16 mouse cellular contexts compared by ENCODE assay signal in genomic region chr19:23520629-23521028, GRCm38 (mm10).
DNase-seq lines count a peak whose midpoint lies in the region; ATAC-seq and TF ChIP-seq lines count a peak whose summit lies in the region.
"Had no signal": no experiment of that assay in that cellular context is flagged by ENCODE, and none has a peak within 500 bp of the region (broad histone marks: within the 10 kb centered on the region; RNA-seq: fewer than 3 reads in every experiment).

No protein-coding gene starts in this region.

- no peak overlapping the region for H3K9ac ChIP-seq in heart, embryonic 14.5 days (ENCODE audit: low read length)
- no peak overlapping the region for H3K9ac ChIP-seq in midbrain, embryonic 15.5 days
- H3K9ac ChIP-seq: forebrain, embryonic 12.5 days; limb, embryonic 13.5 days had no signal

- TF ChIP-seq POLR2A in cerebellum, adult 2 months (IDR thresholded peaks at IDR 0.05; ENCODE audit: borderline replicate concordance, insufficient read depth, low read length) = no peak

- peak; percentile 19 for DNase-seq in heart, adult 8-10 months (ENCODE audit: low spot score)
- no peak for DNase-seq in heart, postnatal 14 days
- DNase-seq in layer of hippocampus, postnatal 36 days = peak; percentile 26 to 37
- DNase-seq in cerebellum, adult 2 months = no peak
- DNase-seq: adrenal gland, postnatal 25 days; kidney, postnatal 36 days; lung, adult 18-20 months; retina, postnatal 1 day had no signal

- 6% methylated on average over 5 of the region's 5 CpGs for WGBS in heart, embryonic 14.5 days
- WGBS in cerebellum, adult 2 months = 84% methylated on average over 5 of the region's 5 CpGs
- 92% methylated on average over 5 of the region's 5 CpGs for WGBS in midbrain, embryonic 15.5 days

- intact Hi-C loops in heart, postnatal 14 days (cut with DNase I) = loop anchor here (10.0 kb wide), 2 partner anchors 246 to 606 kb away; partner anchors contain the start of gene Smc5

- H3K36me3 ChIP-seq in heart, embryonic 14.5 days (ENCODE audit: control insufficient read depth, insufficient read depth, low read length) = no peaks in the 10 kb centered on the region
- H3K36me3 ChIP-seq in midbrain, embryonic 15.5 days (replicated peaks) = no peaks in the 10 kb centered on the region
- H3K36me3 ChIP-seq: forebrain, embryonic 12.5 days; limb, embryonic 13.5 days; midbrain, embryonic 10.5 days had no signal

- no peak for TF ChIP-seq CTCF in cerebellum, adult 2 months (IDR thresholded peaks at IDR 0.05; ENCODE audit: borderline replicate concordance, insufficient read depth, low read depth, low read length)

- no peaks in the 10 kb centered on the region for H3K9me3 ChIP-seq in heart, embryonic 14.5 days (ENCODE audit: control insufficient read depth, low read length)
- no peaks in the 10 kb centered on the region for H3K9me3 ChIP-seq in midbrain, embryonic 15.5 days
- H3K9me3 ChIP-seq: forebrain, embryonic 12.5 days; limb, embryonic 13.5 days; midbrain, embryonic 10.5 days had no signal

- no peaks in the 10 kb centered on the region for H3K27me3 ChIP-seq in heart, embryonic 14.5 days (ENCODE audit: control insufficient read depth, insufficient read depth, low read length)
- no peaks in the 10 kb centered on the region for H3K27me3 ChIP-seq in cerebellum, adult 2 months (ENCODE audit: control insufficient read depth, insufficient read depth, low read length)
- H3K27me3 ChIP-seq in midbrain, embryonic 15.5 days (replicated peaks) = no peaks in the 10 kb centered on the region
- H3K27me3 ChIP-seq: forebrain, embryonic 12.5 days; limb, embryonic 13.5 days had no signal

- peaks cover 6 to 12% of the 10 kb centered on the region in 2 experiments for H3K4me1 ChIP-seq in heart, embryonic 14.5 days (ENCODE audit: control insufficient read depth in 2 of 2, insufficient read depth in 2 of 2, low read length in 2 of 2)
- H3K4me1 ChIP-seq in cerebellum, adult 2 months (ENCODE audit: control insufficient read depth, insufficient read depth, low read length) = no peaks in the 10 kb centered on the region
- no peaks in the 10 kb centered on the region for H3K4me1 ChIP-seq in midbrain, embryonic 15.5 days
- H3K4me1 ChIP-seq: forebrain, embryonic 12.5 days; limb, embryonic 13.5 days; midbrain, embryonic 10.5 days had no signal

- H3K27ac ChIP-seq in heart, embryonic 14.5 days (replicated peaks in 1 of 2; ENCODE audit: control insufficient read depth in 1 of 2, insufficient read depth in 1 of 2, low read depth in 2 of 2, low read length in 2 of 2) = peak overlapping the region; percentile 1 to 63
- H3K27ac ChIP-seq in cerebellum, adult 2 months (ENCODE audit: insufficient read depth, low read length) = no peak overlapping the region
- no peak overlapping the region for H3K27ac ChIP-seq in midbrain, embryonic 15.5 days
- H3K27ac ChIP-seq: forebrain, embryonic 12.5 days; limb, embryonic 13.5 days; midbrain, embryonic 10.5 days had no signal

- peak overlapping the region; percentile 41 for H3K4me2 ChIP-seq in heart, embryonic 14.5 days (ENCODE audit: low read length)
- no peak overlapping the region for H3K4me2 ChIP-seq in midbrain, embryonic 15.5 days
- H3K4me2 ChIP-seq: forebrain, embryonic 12.5 days; limb, embryonic 13.5 days had no signal

- ATAC-seq in common myeloid progenitor, adult 5-6 weeks (replicated peaks; ENCODE audit: low read depth, poor library complexity, severe bottlenecking) = peak; percentile 86
- ATAC-seq in heart, embryonic 14.5 days (ENCODE audit: insufficient number of reproducible peaks, insufficient read depth, low FRiP score, low read depth) = no peak
- ATAC-seq in erythroid progenitor cell, adult 5-6 weeks (replicated peaks; ENCODE audit: low FRiP score, poor library complexity, severe bottlenecking) = no peak
- no peak for ATAC-seq in midbrain, embryonic 15.5 days (replicated peaks)
- ATAC-seq: intestine, embryonic 16.5 days had no signal

- H3K4me3 ChIP-seq in heart, embryonic 14.5 days (ENCODE audit: control insufficient read depth in 1 of 2, insufficient read depth in 1 of 2, low read depth in 1 of 2, low read length in 2 of 2) = no peak overlapping the region
- H3K4me3 ChIP-seq in cerebellum, adult 2 months (replicated peaks; ENCODE audit: insufficient read depth, low read depth, low read length) = no peak overlapping the region
- no peak overlapping the region for H3K4me3 ChIP-seq in midbrain, embryonic 15.5 days
- H3K4me3 ChIP-seq: forebrain, embryonic 12.5 days; limb, embryonic 13.5 days; midbrain, embryonic 10.5 days had no signal

Comparison
In these comparisons a context has a peak if more than half of its experiments do, and no peak if none do; other contexts are left out.
1. DNase-seq: peak in heart, adult 8-10 months (single experiment) and layer of hippocampus, postnatal 36 days (2 of 2); none in heart, postnatal 14 days (0 of 2) and cerebellum, adult 2 months (0 of 2).
2. H3K27ac ChIP-seq: peak in heart, embryonic 14.5 days (2 of 2); none in cerebellum, adult 2 months (single experiment) and midbrain, embryonic 15.5 days (single experiment).